Mouse (Mus musculus): ENCODE results near the gene Myadm.
"Not testable (repeated sequence)": the region's sequence is repeated elsewhere in the genome, so short reads cannot be mapped to it uniquely, and the experiment has no call there.

Gene Myadm

GRCm38 (mm10) chr7:3288976-3289970 is at the start of gene Myadm, which contains the start of gene Prkcg:
Gene Myadm (plus strand): TSS chr7:3289080.
Gene Prkcg (plus strand): TSS chr7:3289179.
- peak; percentile 80 for DNase-seq (ENCODE audit: extremely low spot score, low spot score)

- no peak for DNase-seq (ENCODE audit: extremely low spot score, low spot score)
Observed at GRCm38 (mm10) chr7:3239193-3239592, 49.7 kb upstream of the Myadm start.

DNA sequence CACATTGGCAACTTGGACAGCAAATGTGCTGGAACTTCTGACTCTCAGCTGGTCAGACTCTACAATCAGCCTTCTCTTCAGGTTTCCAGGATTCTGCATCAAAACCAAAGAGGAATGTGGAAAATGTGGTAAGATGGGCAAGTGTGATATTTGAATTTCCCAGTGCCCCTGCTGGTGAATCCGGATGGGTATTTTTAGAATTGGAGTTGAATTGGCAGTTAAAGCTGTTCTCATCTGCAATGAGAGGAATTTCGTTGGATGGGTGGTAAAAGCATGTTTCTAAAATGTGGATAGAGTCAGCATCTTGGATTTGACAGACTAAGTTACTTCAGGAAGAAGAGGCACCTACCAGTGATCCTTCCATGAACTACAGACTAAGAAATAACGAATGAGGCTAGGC is 28.2 kb upstream of the Myadm start:
- DNase-seq (ENCODE audit: extremely low spot score, low spot score): no peak

GRCm38 (mm10) chr7:3261446-3261845 is 27.4 kb upstream of the Myadm start:
- DNase-seq (ENCODE audit: extremely low spot score, low spot score): no peak

- no peak for DNase-seq (ENCODE audit: extremely low spot score, low spot score)
Observed at GRCm38 (mm10) chr7:3262789-3263188, 26.1 kb upstream of the Myadm start.

DNA sequence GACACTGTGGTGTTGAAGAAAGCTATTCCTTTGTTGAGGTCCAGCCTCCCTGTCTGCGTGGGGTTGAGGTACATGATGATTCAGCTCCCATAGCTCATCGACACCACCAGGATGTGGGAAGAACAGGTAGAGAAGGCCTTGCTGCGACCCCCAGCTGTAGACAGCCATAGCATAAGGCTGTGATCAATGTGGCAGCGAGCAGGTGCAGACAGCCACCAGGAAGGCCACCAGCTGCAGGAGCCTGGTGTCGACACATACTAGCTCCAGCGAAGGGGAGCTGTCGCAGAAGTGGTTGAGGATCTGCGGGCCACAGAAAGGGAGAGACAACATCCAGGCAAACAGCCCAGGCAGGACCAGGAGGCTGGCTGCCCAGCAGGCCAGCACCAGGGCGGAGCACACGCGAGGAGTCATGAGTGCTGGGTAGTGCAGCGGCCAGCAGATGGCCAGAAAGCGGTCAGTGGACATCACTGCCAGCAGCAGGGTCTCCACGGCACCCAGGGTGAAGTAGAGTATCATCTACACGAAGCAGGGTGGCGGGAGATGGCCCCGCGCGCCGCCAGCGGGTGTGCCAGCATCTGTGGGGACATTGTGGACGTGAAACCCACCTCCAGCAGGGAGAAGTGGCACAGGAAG is 24.4 kb upstream of the Myadm start:
- no peak for DNase-seq (ENCODE audit: extremely low spot score, low spot score)

DNA sequence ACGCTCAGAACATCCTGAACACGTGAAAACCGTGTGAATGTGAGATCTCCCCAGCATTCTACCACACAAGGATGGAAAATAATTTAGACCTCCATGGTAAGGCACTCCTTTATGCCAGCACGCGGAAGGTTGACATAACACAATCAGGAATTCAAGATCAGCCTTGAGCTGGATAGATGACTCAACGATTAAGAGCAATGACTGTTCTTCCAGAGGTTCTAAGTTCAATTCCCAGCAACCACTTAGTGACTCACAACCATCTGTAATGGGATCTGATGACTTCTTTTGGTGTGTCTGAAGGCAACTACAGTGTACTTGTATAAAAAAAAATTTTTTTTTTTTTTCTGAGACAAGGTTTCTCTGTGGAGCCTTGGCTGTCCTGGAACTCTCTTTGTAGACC is 23.6 kb upstream of the Myadm start:
- no peak for DNase-seq (ENCODE audit: extremely low spot score, low spot score)

GRCm38 (mm10) chr7:3267261-3267660 is 21.6 kb upstream of the Myadm start:
- DNase-seq (ENCODE audit: extremely low spot score, low spot score): no peak

- no peak for DNase-seq (ENCODE audit: extremely low spot score, low spot score)
Observed at GRCm38 (mm10) chr7:3267888-3268287, 21.0 kb upstream of the Myadm start.

DNA sequence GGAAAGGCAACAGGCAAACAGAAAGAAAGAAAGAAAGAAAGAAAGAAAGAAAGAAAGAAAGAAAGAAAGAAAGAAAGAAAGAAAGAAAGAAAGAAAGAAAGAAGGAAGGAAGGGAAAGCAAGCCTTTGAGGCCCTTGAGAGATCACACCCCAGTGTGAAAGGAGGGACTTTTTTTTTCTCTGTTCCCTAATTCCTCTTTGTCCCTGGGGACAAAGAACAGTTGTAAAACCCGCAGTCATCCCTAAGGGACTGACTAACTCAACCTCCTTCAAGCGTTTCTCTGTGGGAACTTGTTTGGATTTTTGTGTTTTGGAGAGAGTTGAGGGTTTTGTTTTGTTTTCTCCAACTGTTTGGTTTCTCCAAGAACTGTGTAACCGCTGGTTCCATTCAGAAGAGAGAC is 20.6 kb upstream of the Myadm start:
- no peak for DNase-seq (ENCODE audit: extremely low spot score, low spot score)

DNA sequence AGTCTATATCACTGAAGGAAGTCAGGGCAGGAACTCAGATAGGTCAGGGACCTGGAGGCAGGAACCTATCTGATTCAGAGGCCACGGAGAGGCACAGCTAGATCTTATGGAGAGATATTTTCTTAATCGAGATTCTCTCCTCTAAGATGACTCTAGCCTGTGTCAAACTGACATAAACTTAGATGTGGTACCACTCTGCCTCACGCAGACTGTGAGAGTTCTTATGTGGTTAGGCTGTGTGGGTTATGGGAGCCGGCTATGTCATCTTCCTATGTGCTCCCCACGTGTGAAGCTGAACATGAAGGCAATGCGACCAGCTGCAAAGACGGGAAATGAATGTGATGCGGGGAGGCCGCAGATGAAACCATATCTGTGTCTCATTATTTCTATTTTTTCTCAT is 16.7 kb upstream of the Myadm start:
- DNase-seq (ENCODE audit: extremely low spot score, low spot score): no peak

- no peak for DNase-seq (ENCODE audit: extremely low spot score, low spot score)
Observed at GRCm38 (mm10) chr7:3275455-3276170, 13.3 kb upstream of the Myadm start.

GRCm38 (mm10) chr7:3276781-3277180 is 12.1 kb upstream of the Myadm start:
- DNase-seq (ENCODE audit: extremely low spot score, low spot score): not testable (repeated sequence)

DNA sequence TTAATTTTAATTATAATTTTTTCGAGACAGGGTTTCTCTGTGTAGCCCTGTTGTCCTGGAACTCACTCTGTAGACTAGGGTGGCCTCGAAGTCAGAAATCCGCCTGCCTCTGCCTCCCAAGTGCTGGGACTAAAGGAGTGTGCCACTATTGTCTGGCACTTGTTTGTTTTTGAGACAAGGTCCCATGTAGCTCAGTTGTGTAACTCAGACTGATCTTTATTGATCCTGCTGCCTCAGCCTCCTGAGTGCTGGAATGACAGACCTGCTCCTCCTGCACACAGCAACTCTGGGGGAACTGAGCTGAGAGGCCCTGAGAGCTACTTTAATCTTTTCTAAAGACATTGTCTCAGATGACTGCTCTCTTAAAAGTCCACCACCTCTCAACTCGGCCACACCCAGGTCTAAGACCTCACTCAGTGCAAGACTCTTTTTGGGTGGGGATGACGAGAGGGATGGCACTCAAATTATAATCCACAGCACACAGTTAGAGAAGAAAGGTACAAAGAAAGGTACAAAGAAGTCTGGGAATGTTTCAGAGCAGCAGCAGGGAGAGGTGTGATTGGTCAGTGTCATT is 8.7 kb upstream of the Myadm start:
- DNase-seq (ENCODE audit: extremely low spot score, low spot score): no peak

DNA sequence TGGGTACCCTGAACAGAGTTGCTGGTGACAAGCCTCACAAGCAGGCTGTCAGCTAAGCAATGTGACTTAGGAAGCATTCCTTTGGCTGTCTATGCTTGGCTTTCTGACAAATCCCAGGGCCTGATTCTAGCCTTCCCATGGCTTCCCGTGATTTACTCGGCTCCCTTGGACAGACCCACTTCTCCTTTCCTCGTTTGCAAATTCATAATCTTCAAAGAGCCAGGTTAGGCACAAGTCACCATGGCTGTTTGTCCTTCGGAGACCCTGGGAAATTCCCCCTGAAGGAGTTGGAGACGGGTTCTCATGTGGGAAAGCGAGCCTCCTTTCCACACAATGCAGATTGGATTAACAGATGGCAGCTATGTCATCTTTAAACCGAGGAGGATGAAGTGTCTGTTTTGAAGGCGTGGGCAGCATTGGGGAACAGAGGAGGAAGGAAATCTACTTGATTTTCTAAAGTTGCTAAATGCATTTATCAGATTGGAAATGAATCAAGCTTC is 8.2 kb upstream of the Myadm start:
- no peak for DNase-seq (ENCODE audit: extremely low spot score, low spot score)

DNA sequence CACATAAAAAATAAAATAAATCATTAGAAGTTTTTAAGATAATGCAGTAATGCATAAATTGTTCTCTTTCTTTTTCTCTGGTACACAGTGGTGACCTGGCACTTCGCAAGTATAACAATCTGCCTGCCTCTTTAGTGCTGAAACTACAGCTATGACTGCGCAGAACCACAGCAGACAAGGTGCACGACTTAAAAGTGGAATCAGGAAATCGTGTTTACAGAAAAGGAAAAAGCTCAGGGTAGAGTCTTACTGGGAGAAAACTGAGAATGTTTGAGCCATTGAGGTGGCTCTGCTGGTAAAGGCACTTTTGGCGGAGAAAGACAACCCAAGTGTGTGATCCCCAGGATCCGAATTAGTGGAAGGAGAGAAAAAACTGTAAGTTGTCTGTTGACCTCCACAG is 7.1 kb upstream of the Myadm start:
- no peak for DNase-seq (ENCODE audit: extremely low spot score, low spot score)

- no peak for DNase-seq (ENCODE audit: extremely low spot score, low spot score)
Observed at GRCm38 (mm10) chr7:3283081-3283875, 5.6 kb upstream of the Myadm start.

DNA sequence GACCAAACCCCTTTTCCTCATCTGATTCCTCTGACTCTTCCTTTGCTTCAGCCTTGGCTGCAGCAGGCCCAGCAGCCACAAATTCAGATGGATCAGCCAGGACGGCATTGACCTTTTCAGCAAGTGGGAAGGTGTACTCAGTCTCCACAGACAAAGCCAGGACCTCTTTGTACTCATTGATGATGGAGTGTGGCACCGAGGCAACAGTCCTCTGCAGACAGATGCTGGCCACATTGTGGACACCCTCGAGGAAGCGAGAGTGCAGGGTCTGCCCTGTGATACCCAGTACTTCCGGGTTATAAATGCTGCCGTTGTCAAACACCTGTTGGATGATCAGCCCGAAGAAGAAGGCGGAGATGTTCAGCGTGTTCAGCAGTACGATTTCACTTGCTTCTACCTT is 4.3 kb upstream of the Myadm start:
- DNase-seq (ENCODE audit: extremely low spot score, low spot score): no peak

DNA sequence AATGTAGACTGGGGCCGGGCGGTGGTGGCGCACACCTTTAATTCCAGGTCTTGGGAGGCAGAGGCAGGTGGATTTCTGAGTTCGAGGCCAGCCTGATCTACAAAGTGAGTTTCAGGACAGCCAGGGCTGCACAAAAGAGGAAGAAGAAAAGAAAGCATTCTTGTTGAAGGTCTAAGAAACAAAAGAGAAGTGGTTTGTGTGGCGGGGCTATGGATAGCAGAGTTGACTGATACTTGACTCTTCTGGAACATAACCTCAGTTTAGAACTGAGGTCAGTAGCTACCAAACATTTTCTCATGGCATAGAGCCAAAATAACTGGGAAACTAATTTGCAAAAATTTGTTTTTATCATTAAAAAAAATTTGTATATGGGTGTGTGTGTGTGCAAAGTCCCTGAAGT is 2.8 kb upstream of the Myadm start:
- DNase-seq (ENCODE audit: extremely low spot score, low spot score): no peak

DNA sequence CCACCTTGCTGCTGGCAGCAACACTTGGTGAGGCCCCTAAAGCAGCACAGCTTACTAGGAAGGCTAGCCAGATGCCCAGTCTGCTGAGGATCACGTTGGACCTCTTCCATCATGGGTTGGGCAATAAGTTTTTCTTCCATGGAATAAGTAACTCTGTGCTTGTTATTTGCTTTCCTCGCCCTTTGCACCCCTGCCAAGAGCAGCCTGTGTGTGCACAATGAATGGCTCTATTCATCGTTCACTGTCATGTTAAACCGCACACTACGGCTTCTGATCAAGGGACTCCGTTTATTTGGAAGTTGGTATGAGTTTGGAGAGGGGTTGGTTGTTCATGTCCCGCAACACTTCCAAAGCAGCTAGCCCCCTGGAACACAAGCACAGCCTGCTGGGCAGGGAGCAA is 1.7 kb upstream of the Myadm start:
- no peak for DNase-seq (ENCODE audit: extremely low spot score, low spot score)

Measured in neural tube, embryonic 10.5 days (tissue).